Mouse (Mus musculus): ENCODE data around the gene Cd63. TPM values are rescaled to one million over a fixed set of nuclear protein-coding genes. Genes with fewer than 3 reads are reported as not detected.

Cd63 gene
- polyA plus RNA-seq, 1 experiment from 2014 or later: 552 TPM

DNA sequence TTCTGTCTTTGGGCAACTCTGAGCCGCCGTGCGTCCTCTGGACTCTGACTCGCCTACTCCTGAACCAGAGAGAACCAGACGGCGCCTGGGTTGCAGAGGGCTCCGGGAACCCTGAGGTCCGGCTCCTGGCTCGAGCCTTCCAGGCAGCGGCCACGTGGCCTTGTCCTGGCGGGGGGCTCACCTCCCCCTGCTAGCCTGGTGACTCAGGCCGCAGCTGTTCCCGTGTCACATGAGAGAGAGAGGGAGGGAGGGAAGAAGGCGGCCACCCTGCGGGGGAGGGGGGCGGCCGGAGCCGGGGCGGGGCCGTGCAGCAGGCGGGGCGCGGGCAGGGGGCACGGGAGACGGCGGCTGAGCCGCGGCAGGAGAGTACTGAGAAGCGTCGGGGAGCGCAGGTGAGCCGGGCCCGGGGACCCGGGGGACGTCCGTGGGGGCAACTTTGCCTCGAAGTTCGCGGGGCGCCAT lies 8.8 kb downstream of the Cd63 start:
- Histone ChIP-seq H3K27ac (peak overlapping the region; percentile 88), H3K4me2 (peak overlapping the region; percentile 83), H3K36me3 (peaks cover 22% of the 10 kb centered on the region), H3K4me1 (peaks cover 31% of the 10 kb centered on the region), H3K9me3 (no peaks in the 10 kb centered on the region), H3K27me3 (no peaks in the 10 kb centered on the region), H3K4me3 (peak overlapping the region; percentile 94), H3K9ac (peak overlapping the region; percentile 94)
- WGBS: under 1% methylated on average over 29 of the region's 41 CpGs
- peak; percentile 92 for ATAC-seq (ENCODE audit: borderline replicate concordance, extremely low read depth, low FRiP score, low TSS enrichment)

DNA sequence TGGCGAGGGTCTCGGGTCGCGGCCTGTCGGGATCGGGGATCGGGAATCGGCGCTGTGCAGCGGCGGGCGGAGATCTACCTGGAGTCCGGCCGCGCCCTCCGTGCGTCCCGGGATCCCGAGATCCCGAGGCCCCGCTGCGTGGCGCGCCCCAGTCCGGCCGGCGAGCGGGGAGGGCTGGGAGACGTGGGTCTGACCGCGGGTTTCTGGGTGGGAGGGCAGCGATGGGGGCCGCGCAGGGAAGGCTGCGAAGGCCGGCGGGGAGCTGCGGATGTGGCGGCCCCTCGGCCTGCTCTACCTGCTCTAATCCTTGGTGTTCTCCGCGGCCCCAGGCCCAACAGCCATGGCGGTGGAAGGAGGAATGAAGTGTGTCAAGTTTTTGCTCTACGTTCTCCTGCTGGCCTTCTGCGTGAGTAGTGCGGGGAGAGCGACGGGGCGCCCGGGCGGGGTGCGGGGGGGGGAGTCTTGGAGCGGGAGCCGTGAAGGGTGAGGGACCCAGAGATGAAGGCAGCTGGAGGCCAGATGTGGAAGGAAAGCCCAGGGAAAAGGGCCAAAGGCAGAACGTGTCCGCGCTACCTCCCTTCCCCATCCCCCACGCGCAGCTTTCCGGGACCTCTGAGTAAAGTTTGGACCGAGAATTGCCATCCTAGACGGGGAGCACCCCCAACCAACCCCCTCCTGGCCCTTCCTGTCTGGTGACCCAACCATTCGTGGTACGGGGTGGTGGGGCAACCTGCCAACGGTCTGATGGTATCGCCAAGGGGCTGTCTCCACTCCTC lies 9.5 kb downstream of the Cd63 start:
- H3K27me3 ChIP-seq: no peaks in the 10 kb centered on the region
- 1% methylated on average over 64 of the region's 66 CpGs for WGBS

GRCm38 (mm10) chr10:128911430-128911829 lies 10.6 kb downstream of the Cd63 start:
- 86% methylated on average over 6 of the region's 6 CpGs for WGBS
- Histone ChIP-seq H3K9ac (no peak overlapping the region), H3K36me3 (peaks cover 36% of the 10 kb centered on the region), H3K4me3 (peak overlapping the region; percentile 94), H3K27ac (no peak overlapping the region), H3K27me3 (no peaks in the 10 kb centered on the region), H3K4me1 (peaks cover 31% of the 10 kb centered on the region), H3K4me2 (peak overlapping the region; percentile 83), H3K9me3 (no peaks in the 10 kb centered on the region)
- no peak for ATAC-seq (ENCODE audit: borderline replicate concordance, extremely low read depth, low FRiP score, low TSS enrichment)

More for the DNA sequence above, 9.5 kb downstream of the Cd63 start:
- ATAC-seq (ENCODE audit: borderline replicate concordance, extremely low read depth, low FRiP score, low TSS enrichment): peak; percentile 27
- Histone ChIP-seq H3K4me2 (peak overlapping the region; percentile 83), H3K36me3 (peaks cover 28% of the 10 kb centered on the region), H3K4me3 (peak overlapping the region; percentile 94), H3K27ac (peak overlapping the region; percentile 88), H3K4me1 (peaks cover 31% of the 10 kb centered on the region), H3K9ac (peak overlapping the region; percentile 94), H3K9me3 (no peaks in the 10 kb centered on the region)

DNA sequence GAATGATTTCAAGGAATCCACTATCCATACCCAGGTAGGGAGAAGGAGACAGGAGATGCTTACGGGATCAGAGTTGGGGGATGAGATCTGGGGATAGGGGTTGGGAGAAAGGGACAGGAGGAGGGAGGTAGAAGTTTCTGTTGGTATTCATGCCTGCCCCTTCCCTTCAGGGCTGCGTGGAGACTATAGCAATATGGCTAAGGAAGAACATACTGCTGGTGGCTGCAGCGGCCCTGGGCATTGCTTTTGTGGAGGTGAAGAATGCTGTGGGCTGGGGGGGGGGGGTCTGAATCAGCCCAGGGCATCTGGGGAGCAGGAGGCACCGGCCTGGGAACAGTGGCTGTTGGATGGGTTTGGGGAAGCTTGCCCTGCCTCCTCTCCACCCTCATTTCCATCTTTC lies 11.5 kb downstream of the Cd63 start:
- H3K9me3 ChIP-seq: no peaks in the 10 kb centered on the region
- 82% methylated on average over 4 of the region's 4 CpGs for WGBS
- H3K27me3 ChIP-seq: no peaks in the 10 kb centered on the region
- ATAC-seq (ENCODE audit: borderline replicate concordance, extremely low read depth, low FRiP score, low TSS enrichment): no peak
- H3K4me2 ChIP-seq: no peak overlapping the region
- no peak overlapping the region for H3K4me3 ChIP-seq
- peaks cover 31% of the 10 kb centered on the region for H3K4me1 ChIP-seq
- H3K27ac ChIP-seq: no peak overlapping the region
- no peak overlapping the region for H3K9ac ChIP-seq
- peaks cover 43% of the 10 kb centered on the region for H3K36me3 ChIP-seq

GRCm38 (mm10) chr10:128912791-128913190 lies 12.0 kb downstream of the Cd63 start:
- H3K9me3 ChIP-seq: no peaks in the 10 kb centered on the region
- no peak overlapping the region for H3K9ac ChIP-seq
- 74% methylated on average over 4 of the region's 4 CpGs for WGBS
- no peak overlapping the region for H3K4me2 ChIP-seq
- no peak for ATAC-seq (ENCODE audit: borderline replicate concordance, extremely low read depth, low FRiP score, low TSS enrichment)
- H3K36me3 ChIP-seq: peaks cover 48% of the 10 kb centered on the region
- H3K27ac ChIP-seq: 0 out of 2 replicates have a peak overlapping the region, but pooled peaks have one; percentile 30
- H3K27me3 ChIP-seq: no peaks in the 10 kb centered on the region
- H3K4me1 ChIP-seq: peaks cover 31% of the 10 kb centered on the region
- no peak overlapping the region for H3K4me3 ChIP-seq

DNA sequence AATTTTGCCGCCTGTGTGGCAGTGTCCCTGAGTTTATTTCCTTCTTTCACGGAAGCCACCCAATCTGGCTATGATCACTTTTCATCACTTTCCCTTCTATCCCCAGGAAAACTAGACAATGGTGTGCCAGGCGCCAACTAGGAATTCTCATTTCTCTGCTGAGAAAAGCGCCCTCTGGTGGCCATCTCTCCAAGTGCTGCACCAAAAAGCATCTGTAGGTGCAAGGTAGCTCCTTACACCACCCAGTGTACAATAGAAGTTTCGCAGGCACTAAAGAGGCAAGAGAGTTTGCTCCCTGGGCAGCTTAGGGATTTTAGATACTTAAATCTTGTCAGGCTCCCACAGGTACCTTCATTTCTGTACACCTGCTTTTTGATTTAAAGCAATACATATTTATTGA lies 12.4 kb downstream of the Cd63 start:
- no peak overlapping the region for H3K4me2 ChIP-seq
- no peaks in the 10 kb centered on the region for H3K9me3 ChIP-seq
- H3K4me1 ChIP-seq: peaks cover 31% of the 10 kb centered on the region
- no peaks in the 10 kb centered on the region for H3K27me3 ChIP-seq
- H3K27ac ChIP-seq: 0 out of 2 replicates have a peak overlapping the region, but pooled peaks have one; percentile 30
- H3K9ac ChIP-seq: no peak overlapping the region
- no peak overlapping the region for H3K4me3 ChIP-seq
- peaks cover 52% of the 10 kb centered on the region for H3K36me3 ChIP-seq
- WGBS: 7% methylated on average over 5 of the region's 5 CpGs
- ATAC-seq (ENCODE audit: borderline replicate concordance, extremely low read depth, low FRiP score, low TSS enrichment): no peak

GRCm38 (mm10) chr10:128913696-128914095 lies 12.9 kb downstream of the Cd63 start:
- WGBS: 86% methylated on average over 12 of the region's 12 CpGs
- no peak for ATAC-seq (ENCODE audit: borderline replicate concordance, extremely low read depth, low FRiP score, low TSS enrichment)
- H3K9me3 ChIP-seq: no peaks in the 10 kb centered on the region
- no peaks in the 10 kb centered on the region for H3K27me3 ChIP-seq
- no peak overlapping the region for H3K9ac ChIP-seq
- no peak overlapping the region for H3K27ac ChIP-seq
- H3K36me3 ChIP-seq: peaks cover 55% of the 10 kb centered on the region
- peaks cover 33% of the 10 kb centered on the region for H3K4me1 ChIP-seq
- no peak overlapping the region for H3K4me2 ChIP-seq
- H3K4me3 ChIP-seq: no peak overlapping the region

DNA sequence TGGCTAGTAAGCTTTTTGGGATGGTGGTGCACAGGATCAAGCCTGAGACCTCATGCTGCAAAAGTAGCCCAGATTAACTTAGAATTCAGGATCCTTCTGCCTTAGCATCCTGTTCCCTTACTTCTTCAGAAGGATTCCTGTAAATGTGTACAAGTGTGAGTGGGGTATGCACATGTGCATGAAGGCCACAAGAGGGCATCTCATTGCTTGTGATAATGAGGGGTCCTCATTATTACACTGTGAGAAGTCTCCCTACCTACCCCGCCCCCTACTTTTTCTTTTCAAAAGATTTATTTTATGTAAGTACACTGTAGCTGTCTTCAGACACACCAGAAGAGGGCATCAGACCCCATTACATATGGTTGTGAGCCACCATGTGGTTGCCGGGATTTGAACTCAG lies 14.8 kb downstream of the Cd63 start:
- Histone ChIP-seq H3K9me3 (no peaks in the 10 kb centered on the region), H3K36me3 (peaks cover 59% of the 10 kb centered on the region), H3K4me3 (no peak overlapping the region), H3K27me3 (no peaks in the 10 kb centered on the region), H3K27ac (no peak overlapping the region), H3K4me2 (no peak overlapping the region), H3K9ac (no peak overlapping the region), H3K4me1 (peaks cover 40% of the 10 kb centered on the region)
- no peak for ATAC-seq (ENCODE audit: borderline replicate concordance, extremely low read depth, low FRiP score, low TSS enrichment)
- WGBS: 94% methylated on average over 2 of the region's 2 CpGs

GRCm38 (mm10) chr10:128916665-128917064 lies 15.9 kb downstream of the Cd63 start:
- peaks cover 36% of the 10 kb centered on the region for H3K4me1 ChIP-seq
- 88% methylated on average over 3 of the region's 3 CpGs for WGBS
- H3K36me3 ChIP-seq: peaks cover 59% of the 10 kb centered on the region
- H3K4me2 ChIP-seq: no peak overlapping the region
- H3K27ac ChIP-seq: no peak overlapping the region
- H3K27me3 ChIP-seq: no peaks in the 10 kb centered on the region
- no peak overlapping the region for H3K9ac ChIP-seq
- H3K9me3 ChIP-seq: no peaks in the 10 kb centered on the region
- no peak overlapping the region for H3K4me3 ChIP-seq
- no peak for ATAC-seq (ENCODE audit: borderline replicate concordance, extremely low read depth, low FRiP score, low TSS enrichment)

- WGBS: 83% methylated on average over 6 of the region's 6 CpGs
- H3K4me3 ChIP-seq: no peak overlapping the region
- no peaks in the 10 kb centered on the region for H3K27me3 ChIP-seq
- no peak overlapping the region for H3K9ac ChIP-seq
- H3K9me3 ChIP-seq: no peaks in the 10 kb centered on the region
- H3K4me1 ChIP-seq: peaks cover 43% of the 10 kb centered on the region
- peaks cover 56% of the 10 kb centered on the region for H3K36me3 ChIP-seq
- no peak for ATAC-seq (ENCODE audit: borderline replicate concordance, extremely low read depth, low FRiP score, low TSS enrichment)
- no peak overlapping the region for H3K27ac ChIP-seq
- H3K4me2 ChIP-seq: no peak overlapping the region
These were observed 16.6 kb downstream of the Cd63 start for GRCm38 (mm10) chr10:128917400-128917799.

- Histone ChIP-seq H3K4me1 (peaks cover 43% of the 10 kb centered on the region), H3K36me3 (peaks cover 50% of the 10 kb centered on the region), H3K4me3 (no peak overlapping the region), H3K27ac (no peak overlapping the region), H3K9me3 (no peaks in the 10 kb centered on the region), H3K9ac (no peak overlapping the region), H3K4me2 (no peak overlapping the region), H3K27me3 (no peaks in the 10 kb centered on the region)
- 72% methylated on average over 7 of the region's 7 CpGs for WGBS
- no peak for ATAC-seq (ENCODE audit: borderline replicate concordance, extremely low read depth, low FRiP score, low TSS enrichment)
These were observed 17.5 kb downstream of the Cd63 start for GRCm38 (mm10) chr10:128918246-128918645.

GRCm38 (mm10) chr10:128919203-128919631 lies 18.4 kb downstream of the Cd63 start:
- Histone ChIP-seq H3K4me3 (no peak overlapping the region), H3K27ac (peak overlapping the region; percentile 57), H3K36me3 (peaks cover 41% of the 10 kb centered on the region), H3K4me2 (no peak overlapping the region), H3K27me3 (no peaks in the 10 kb centered on the region), H3K4me1 (peaks cover 46% of the 10 kb centered on the region), H3K9ac (no peak overlapping the region), H3K9me3 (no peaks in the 10 kb centered on the region)
- ATAC-seq (ENCODE audit: borderline replicate concordance, extremely low read depth, low FRiP score, low TSS enrichment): no peak
- WGBS: 26% methylated on average over 6 of the region's 6 CpGs
